Mouse (Mus musculus): ENCODE measurements around the gene Ppy.

The Ppy gene

GRCm38 (mm10) chr11:102087931-102088898 lies 12.9 kb downstream of the Ppy start, which contains the start of gene Mpp2:
Gene Mpp2, minus strand, starts transcription at chr11:102088515.
- DNase-seq: no peak

- peak; percentile 56 for DNase-seq
These were observed 13.9 kb downstream of the Ppy start for GRCm38 (mm10) chr11:102087081-102087751.

GRCm38 (mm10) chr11:102086331-102086730 lies 14.8 kb downstream of the Ppy start:
- no peak for DNase-seq

DNA sequence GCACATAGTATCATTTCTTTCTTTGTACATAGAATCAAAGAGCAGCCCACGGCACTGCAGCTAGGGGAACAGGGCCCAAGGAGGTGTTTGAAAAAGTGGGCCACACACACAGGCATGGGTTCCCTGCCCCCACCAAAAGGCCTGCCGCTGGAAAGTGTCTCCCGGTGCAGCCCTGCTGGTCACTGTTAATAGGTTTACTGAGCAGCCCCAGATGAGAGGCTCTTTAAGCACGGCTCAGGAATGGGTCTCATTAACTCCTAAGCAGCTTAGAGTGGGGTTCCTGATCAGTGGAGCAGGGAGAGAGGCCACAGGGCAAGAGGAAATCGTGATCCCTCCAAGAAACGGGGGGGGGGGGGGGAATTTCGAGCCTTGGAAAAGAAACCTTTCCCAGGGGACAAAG lies 17.0 kb downstream of the Ppy start:
- no peak for DNase-seq

- no peak for DNase-seq
These were observed 17.9 kb downstream of the Ppy start for GRCm38 (mm10) chr11:102083193-102083592.

DNA sequence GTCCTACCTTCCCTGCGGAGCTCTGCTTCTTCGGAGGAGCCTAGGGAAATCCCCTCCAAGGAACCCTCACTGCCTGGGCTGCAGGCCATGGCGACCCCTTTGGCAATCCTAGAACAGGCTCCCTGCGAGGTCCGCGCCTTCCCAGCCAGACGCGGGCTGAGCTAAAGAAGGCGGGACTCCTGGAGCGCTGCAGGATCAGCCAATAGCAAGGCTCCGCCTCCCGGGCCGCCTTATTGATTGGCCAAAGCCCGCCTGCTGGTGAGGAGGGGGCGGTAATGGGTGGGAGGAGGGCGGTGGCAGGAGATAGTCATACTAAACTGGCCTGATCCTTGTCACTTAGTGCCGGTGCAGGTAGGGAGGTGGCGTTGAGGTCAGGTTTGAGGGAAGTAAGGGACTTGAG lies 18.8 kb downstream of the Ppy start:
- DNase-seq: peak; percentile 33

- no peak for DNase-seq
These were observed 27.4 kb downstream of the Ppy start for GRCm38 (mm10) chr11:102073722-102074121.

DNA sequence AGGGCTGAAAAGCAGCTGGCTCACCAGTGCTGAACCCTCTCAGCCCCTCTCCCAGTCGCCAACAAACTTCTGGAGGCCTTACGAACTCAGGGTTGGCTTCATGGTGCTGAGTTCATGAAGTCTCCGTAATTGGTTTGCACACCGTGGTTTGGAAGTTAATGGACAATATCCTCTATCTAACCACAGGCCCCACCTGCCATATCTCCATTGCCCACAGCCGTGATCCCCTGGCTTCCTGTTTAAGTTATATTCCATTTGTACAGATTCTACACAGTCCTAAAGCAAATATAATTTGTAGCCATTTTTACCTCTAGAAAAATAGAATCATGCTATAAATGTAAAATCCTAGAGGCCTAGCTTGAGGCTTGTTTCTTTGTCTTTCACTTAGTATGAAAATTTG lies 28.4 kb downstream of the Ppy start:
- no peak for DNase-seq

GRCm38 (mm10) chr11:102070426-102070825 lies 30.7 kb downstream of the Ppy start:
- DNase-seq: no peak

DNA sequence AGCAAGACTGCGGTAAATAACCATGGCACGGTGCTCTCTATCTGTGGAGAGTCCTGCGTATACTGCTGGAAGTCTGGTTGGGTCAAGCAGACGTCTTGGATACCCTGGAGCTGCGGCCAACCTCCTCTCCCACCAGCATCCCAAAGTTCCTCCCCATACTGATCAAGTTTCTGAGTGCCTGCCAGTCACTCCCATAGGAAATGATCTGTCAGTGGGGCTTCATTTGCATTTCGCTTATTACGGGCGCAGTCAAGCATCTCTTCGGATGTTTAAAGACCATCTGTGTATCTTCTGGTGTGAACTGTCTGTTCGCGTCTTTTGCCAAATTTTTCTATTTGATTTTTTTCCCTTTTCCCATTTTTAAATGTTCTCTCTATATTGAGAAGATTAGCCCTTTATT lies 31.5 kb downstream of the Ppy start:
- no peak for DNase-seq

DNA sequence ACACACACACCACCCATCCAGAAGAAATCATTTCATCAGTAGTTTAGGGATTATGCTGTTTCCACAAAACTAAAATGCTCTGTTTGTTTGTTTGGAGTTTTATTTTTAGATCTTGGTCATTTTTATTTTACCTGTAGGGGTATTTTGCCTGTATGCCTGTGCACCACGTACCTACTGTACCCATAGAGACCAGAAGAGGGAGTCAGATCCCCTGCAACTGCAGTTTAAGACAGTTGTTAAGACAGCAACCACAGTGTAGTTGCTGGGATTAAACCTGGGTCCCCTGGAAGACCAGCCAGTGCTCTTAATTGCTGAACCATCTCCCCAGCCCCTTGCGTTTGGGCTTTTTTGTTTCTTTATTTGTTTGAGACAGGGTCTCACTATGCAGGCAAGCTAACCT lies 32.1 kb downstream of the Ppy start:
- DNase-seq: no peak

- no peak for DNase-seq
These were observed 38.0 kb downstream of the Ppy start for GRCm38 (mm10) chr11:102063076-102063475.

DNA sequence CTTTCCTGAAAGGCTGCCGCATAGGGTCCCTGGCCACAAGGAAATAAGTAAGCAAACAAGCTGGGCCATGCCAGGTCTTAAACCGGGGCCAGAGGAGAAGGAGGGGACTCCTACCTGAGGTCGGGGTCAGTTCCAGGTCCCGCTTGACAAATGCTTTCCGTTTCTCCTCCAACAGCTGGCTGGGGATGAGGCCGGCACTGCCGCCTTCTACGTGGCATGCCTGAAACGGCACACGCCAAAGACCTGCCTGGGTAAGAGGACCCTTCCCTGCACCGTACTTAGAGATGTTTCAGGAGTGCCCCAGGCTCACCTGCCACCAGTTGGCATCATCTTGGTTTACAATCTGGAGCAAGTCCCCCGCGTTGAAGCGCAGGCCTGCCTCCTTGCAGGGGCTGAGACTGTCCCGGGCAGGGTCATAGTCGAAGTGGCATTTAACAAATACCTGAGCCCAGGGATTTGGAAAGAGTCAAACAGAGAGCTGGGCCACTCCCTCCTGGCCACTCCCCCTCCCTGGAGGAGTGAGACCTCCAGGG lies 39.1 kb downstream of the Ppy start:
- DNase-seq: no peak

GRCm38 (mm10) chr11:102061236-102061940 lies 39.7 kb downstream of the Ppy start:
- DNase-seq: peak; percentile 64

DNA sequence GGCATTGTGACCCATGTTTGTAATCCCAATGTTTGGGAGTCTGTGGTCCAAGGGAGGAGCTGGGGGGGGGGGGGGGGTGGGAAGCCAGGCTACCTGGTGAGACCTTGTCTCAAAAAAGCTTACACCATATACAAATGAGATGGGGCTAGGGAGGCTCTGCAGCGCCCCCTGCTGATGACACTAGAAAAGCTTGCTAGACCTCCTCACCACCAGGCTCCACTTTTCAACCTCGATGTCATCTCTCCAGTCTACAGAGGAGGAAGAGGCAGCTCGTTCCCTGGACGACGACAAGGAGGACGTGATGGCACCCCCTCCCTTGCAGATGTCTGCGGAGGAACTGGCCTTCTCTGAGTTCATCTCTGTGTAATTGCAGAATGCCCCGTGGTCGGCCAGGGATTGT lies 47.3 kb downstream of the Ppy start:
- peak; percentile 26 for DNase-seq

GRCm38 (mm10) chr11:102053183-102053582 lies 47.9 kb downstream of the Ppy start:
- no peak for DNase-seq

GRCm38 (mm10) chr11:102052697-102053096 lies 48.4 kb downstream of the Ppy start:
- DNase-seq: no peak

- DNase-seq: no peak
These were observed 49.2 kb downstream of the Ppy start for GRCm38 (mm10) chr11:102051954-102052353.

DNA sequence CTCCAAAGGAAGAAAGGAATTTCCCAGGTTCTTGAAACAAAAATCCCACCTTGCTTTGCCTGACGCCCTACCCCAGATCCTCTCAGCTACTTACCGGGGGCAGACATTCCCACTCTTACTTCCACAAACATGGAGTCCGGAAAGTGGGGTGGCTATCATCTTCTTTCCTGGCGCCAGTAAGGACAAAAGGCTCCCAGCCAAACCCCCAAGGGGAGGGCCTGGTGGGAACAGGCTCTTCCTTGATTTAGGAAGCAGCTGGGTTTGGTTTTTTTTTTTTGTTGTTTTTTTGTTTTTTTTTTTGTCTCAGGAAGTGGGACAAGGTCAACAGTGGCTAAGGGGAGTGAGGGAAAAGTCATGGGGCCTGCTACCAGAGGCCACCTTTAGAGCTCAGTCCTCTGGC lies 49.6 kb downstream of the Ppy start:
- no peak for DNase-seq

Data from thymus, postnatal 14 days (tissue).